Mouse (Mus musculus) thymus, postnatal 14 days (tissue): ENCODE measurements around the gene Angptl6.

Experiments
- DNase-seq: peaks from one replicate; pipeline ENCODE4 v3.0.0; 2021

Angptl6 gene

DNA sequence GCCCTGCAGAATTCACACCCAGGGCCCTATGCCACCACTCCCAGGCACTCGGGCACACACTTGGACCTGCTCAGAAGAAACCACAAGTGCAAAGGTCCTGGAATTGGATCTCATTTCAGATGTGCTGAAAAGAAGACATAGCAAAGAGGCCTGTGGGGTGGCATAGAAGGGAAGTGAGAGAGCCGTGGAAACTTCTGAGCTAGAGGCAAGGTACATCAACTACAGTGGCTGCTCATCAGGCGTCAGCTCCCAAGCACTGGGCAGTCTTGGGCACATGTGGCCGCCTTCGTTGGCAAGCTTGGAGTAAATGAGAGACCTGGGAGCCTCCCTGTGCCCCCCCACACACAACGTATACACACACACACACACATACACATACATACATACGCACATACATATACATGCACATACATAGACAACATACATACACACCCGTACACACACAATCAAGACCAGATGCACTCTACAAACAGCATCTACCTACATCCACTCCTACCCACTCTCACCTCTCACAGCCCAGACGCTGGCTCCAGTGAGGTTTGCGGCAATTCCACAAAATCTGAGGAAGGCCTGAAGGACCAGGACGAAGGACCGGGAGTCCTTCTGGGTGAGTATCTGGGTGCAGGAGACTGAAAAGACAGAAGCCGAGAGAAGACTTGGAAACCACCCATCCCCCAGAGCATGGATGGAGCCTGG is at the start of gene Angptl6:
Gene Angptl6 (minus strand): TSS at position 631 of the 696 bp plus-strand sequence.
- DNase-seq: no peak

DNA sequence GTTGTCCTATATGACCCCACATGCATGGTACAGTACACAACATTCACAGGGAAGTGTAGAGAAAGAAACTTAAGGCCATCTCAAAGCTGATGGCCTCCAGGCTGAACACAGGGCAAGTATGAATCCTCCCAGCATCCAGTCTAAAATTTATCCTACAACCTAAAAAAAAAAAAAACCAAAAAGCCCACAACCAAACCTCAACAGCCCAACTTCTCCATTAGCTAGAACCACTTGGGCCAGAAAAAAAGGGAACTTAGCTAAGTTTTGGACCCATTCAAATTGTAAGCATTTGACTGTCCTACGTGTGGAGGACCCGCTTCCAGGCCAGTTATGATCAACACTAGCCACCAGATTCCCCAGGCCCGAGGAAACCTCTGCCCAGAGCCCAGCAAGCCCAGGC is 43.7 kb upstream of the Angptl6 start:
- no peak for DNase-seq

DNA sequence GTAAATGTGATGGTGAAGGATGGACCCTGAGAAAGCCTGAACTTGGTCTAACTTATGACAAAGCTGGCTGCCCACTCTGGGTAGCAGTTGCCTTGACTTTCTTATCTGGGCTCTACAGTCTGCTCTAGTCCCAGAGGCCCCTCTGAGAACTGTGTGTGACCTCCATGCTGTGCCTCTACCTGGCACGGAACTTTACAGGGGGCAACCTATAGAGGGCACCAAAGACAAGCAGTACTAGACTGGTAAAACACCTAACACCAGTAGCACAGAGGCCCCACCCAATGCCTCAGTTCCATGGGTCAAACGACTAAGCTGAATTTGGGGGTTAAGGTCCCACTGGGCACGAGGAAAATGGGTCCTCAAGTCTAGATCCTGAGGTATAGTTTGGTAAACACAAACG is 36.6 kb upstream of the Angptl6 start:
- DNase-seq: peak; percentile 72

DNA sequence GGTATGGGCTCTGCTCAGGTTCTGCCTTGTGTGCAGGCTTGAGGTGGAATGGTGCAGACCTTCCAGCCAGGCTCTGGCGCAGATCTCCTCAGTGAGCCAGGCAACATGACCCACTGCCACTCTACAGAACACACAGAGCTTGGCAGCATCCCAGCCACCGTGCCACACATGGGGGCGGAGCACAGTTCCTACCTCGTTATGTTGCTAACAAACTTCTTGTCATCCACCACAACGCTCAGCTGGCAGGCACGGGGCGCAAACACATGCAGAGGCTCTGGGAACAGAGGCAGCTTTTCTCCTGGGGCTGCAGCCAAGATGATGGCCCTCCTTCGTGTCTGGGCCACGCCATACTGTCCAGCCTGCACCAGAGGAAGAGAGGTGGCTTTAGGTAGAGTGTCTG is 30.4 kb upstream of the Angptl6 start:
- DNase-seq: no peak

DNA sequence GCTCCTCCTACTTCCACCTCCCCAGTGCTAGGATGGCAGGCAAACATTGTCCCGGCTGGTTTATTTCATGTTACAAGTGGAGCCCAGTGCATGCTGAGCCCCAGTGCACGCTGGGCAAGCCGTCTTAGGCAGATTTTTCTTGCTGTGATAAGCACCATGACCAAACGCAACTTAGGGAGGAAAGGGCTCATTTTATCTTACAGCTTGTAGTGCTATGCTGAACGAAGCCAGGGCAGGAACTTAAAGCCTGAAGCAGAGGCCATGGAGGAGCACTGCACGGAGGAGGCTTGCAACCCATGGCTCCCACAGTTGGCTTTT is 22.6 kb upstream of the Angptl6 start:
- no peak for DNase-seq

DNA sequence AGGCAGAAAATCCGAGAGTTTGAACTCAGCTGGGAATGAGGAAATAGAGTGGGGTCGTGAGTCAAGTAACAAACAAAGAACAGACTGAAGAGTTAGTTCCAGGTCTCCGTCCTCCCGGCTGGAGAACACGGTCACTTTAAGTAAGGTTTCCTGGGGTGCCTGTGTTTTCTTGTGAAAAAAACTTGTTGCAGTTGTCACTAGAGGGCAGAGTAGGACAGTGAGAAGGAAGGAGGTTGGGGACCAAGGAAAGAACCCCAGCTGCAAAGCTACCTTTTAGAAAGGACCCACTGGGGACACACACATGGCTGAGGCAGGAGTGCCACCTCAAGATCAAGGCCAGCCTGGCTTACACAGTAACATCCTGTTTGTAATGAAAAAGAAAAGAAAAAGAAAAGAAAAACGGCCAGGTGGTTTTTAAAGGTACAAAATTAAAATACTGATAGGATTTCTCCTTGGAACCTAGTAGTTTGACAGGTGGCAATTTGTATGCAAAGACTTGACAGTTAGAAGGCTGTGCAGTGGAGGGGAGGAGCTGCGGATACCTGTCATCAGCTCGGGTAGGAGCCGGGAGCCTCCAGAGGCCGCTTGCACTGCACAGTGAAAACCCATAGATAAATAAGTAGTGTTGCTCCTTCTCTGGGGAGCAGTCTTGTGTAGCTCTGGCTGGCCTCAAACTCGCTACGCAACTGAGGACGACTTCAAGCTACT is 22.1 kb upstream of the Angptl6 start:
- peak; percentile 71 for DNase-seq

DNA sequence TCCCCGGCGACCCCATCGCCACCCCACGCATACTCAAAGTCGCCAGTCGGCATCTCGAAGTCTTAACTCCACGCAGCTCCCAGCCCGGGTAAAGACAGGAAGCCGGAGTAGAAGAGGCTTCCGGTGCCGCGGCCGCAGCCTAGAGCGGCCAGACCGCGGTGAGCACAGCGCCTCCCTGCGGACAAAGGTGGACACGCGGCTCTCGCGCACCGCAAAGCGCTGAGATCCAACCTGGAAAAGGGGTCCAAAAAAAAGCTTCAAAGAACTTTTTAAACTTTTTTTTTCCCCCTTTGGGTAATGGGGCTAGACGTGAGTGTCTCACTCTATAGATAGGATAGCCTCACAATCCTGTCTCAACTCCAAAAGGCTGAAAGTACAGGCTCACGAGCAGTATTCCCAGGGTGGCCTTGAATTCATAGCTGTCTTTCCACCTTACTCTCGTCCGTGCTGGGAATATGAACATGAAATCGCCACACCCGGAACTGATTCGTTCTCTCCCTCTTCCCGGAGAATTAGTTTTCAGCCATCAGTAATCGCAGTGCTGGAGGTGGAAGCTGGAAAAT is 19.1 kb upstream of the Angptl6 start, which contains the start of gene Eif3g:
Gene Eif3g (minus strand): TSS at position 113 of the 563 bp plus-strand sequence.
- peak; percentile 88 for DNase-seq

DNA sequence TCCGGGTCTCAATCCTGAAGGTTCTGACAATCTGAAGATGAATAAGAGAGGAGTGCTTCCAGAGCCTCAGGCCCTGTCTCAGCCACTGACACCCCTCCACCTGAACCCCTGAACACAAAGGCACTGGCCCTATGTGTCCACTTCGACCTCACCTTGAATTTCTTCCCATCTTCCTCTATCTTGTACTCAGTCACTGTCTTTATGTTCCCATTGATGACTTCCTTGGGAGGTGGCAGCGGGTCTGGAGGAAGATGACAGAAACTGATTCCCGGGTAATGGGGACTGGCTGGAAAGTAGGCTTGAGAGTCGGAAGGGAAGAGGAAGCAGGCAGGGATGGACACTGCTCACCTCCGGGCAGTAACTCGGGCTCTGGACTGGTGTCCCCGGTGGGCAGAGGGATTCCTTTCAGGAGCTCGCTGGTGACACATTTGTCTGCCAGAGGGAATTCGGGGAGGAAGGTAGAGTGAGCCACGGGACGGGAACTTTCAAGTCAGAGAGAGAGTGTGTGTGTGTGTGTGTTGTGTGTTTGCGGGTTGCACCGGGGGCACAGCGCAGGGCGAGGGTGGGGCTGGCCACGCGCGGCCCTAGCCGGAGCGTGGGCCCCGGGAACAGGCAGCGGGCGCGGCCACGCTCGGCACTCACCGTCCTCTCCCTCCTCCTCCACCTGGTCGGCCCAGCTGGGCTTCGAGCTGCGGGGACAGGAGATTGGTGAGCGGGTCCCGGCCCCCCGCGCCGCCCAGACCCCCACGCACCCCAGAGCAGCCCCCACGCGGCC is 18.4 kb upstream of the Angptl6 start:
- no peak for DNase-seq

DNA sequence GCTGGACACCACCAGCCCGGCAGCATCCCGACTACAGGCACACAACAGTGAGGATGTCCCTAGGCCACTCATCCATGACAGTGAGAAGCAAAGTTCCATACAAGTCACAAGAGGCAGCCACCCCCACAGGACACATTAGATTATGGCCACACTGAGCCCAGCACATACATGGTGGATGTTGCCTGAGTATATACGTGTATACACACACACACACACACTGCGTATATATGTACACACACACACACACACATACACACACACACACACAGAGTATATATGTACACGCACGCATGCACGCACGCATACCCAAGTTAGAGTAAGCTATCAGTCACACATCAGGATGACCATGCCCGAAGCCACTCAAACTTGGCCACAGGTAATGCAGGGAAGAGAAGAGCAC is 15.9 kb upstream of the Angptl6 start:
- DNase-seq: no peak

DNA sequence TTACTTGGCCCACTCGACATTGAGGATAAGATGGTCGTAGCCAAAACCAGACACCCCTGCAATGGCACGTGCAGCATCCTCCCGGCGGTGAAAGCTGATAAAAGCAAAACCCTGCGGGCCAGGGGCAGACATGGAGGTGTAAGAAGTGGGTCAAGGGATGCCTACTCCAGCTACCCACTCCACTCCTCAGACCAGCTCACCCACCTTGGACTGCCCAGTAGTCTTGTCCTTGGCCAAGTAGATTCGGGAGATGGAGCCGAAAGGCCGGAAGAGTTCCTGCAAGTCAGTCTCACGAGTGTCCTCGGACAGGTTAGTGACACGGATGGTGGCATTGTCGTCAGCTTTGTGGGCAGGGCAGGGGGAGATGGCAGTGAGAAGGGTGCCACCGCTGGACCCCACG is 15.1 kb upstream of the Angptl6 start:
- no peak for DNase-seq

DNA sequence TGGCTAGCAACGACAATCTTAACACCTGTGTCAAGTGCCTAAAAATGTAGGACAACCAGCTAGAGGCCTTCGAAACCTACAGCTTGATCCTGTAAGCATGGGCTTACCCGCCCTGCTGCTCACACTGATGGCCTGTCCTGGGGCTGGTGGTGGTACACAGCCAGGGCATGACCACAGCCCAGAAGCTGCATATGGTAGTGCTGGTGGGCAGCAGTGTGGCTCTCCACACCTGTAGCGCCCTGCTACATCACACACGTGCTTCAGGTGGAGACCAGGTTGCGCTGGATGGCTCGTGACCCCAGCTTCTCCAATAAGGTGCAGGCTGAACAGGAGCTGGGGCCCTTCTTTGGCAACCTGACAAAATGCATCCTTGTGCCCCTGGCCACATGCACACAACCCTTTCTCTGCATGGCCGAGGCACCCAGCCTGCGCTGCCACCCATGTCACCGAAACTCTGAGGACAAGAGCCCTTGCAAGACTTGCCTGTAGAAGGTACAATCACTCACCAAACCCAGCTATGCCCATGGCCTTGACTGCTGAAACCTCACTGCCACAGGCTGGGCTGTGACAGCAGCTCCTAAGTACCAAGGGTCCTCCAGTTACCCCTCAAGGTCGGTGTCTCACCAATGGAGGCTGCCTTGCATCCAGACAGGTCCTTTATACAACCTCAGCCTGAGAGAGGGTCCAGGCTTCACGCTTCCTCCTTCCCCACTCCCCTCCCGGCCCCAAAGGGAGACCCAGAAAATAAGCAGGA is 14.2 kb upstream of the Angptl6 start:
- no peak for DNase-seq

DNA sequence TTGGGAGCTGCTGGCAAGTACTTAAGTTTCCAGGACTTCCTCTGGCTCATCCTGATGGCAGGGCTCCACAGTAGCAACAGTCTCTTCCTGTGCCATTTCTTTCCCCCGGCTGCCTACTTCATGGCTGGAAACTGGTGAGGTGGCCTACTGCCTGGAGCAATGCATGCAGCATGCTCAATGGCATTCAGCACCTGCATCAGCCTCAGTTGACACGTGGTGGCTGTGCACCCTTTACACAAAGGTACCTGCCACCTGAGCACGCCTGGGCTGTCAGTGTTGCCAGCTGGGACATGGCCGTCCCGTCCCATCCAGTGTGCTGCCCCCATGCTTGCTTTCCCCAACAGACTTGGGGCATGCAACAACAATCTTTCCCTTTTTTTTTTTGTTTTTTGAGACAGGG is 13.5 kb upstream of the Angptl6 start:
- no peak for DNase-seq

DNA sequence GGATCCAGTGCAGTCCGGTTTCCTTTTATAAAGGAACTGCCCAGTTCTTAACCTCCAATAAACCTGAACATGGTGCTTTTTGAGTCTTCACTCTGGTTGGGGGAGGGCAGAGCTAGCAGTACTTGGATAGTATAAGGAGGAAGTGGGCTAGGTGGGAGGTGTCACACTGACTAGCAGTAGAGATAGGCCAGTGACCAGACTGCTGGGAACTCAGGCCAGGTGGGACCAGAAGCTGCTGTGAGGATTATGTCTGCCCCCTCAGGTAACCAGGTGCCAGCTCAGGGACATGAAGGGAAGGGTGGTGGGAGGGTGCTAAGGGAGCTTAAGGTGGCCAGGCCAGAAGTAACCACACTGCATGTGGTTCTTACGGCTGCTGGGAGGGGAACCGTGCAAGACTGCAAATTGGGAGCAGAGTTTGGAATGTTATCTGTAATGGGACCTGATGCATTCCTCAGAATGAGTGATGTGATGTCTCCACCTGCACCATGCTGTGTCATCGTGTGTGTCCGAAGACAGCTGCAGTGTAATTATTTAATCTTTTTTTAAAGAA is 12.7 kb upstream of the Angptl6 start:
- DNase-seq: no peak

DNA sequence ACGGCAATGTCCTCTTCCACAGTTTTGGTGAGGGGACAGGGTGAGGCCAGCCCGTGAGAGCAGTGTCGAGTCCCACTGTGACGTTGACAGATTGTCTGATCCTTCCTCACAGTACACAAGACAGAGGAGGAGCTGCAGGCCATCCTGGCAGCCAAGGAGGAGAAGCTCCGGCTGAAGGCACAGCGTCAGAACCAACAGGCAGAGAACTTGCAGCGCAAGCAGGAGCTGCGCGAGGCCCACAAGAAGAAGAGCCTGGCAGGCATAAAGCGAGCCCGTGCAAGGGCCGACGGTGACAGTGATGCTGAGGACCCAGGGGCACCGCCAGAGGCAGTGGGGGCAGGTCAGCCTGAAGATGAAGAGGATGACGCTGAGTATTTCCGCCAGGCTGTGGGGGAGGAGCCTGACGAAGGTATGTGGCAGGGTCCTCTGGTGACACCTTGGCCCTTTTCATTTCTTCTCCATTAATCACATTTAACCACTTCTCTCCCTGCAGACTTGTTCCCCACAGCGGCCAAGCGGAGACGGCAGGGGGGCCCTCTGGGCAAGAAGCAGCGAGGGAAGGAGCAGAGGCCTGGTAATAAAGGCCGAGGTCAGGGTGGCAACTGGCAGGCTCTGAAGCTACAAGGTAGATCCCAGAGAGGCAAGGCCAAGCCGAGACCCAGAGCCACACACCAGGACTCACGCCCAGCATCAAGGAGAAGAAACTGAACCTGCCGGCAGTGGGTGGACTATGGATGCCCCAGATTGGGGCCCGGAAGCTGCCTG is 12.0 kb upstream of the Angptl6 start:
- no peak for DNase-seq

DNA sequence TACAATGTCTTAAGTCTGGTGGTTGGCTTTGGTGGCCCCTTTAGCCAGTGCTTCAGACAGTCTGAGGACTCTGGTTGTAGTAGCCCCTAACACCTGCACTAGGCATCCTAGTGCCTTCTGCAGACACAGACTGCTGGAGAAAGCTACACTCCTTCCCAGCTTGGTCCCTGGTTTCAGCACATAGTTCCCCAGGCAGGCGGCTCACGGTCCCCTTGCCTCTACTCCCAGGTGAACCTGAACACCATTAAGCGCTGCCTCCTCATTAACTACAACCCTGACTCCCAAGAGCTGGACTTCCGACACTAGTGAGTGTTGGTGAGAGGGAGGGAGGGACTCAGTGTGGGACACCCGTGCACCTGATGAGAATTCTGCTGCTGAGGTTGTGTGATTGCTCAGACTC is 10.9 kb upstream of the Angptl6 start:
- DNase-seq: no peak

DNA sequence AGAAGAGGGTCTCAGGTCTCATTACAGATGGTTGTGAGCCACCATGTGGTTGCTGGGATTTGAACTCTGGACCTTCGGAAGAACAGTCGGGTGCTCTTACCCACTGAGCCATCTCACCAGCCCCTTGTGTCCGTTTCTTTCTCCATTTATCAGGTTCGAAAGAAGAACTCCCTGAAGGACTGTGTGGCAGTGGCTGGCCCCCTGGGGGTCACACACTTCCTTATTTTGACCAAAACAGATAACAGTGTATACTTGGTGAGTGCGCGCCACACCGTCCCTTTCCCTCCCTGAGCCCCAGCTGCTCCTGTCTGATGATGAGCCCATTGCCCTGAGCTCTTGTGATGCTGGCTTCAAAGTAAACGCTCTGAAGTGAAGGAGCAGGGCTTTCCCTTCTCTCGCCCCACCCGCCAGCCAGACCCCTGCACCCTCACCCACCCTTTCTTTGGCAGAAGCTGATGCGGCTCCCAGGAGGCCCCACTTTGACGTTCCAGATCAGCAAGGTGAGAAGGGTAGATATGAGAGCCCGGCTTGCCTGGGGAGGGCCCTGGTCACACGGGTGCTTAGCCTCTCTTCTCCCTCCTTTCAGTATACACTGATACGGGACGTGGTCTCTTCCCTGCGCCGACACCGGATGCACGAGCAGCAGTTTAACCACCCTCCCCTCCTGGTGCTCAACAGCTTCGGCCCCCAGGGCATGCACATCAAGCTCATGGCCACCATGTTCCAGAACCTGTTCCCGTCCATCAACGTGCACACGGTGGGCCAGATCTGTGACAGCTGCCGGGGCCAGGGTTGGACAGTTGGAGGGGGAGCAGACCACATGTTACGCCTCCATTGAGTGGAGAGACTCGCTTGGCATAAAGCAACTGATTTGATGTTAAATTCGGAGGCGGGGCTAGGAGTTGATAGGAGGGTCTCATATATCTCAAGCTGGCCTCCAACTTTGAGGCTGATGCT is 9.9 kb upstream of the Angptl6 start:
- no peak for DNase-seq

DNA sequence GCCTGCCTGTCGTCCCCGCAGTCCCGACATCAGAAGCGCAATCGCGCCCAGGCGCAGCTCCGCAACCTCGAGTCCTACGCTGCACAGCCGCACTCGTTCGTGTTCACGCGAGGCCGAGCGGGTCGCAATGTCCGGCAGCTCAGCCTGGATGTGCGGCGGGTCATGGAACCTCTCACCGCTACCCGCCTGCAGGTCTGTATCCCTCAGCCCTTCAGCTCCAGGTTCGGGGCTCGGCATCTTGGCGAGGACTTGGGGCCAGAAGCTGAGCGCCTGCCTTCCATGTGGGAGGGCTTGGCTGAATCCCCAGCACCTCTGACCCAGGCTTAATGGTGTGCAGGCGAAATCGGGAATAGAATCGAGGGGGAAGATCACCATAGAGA is 8.8 kb upstream of the Angptl6 start:
- DNase-seq: no peak

DNA sequence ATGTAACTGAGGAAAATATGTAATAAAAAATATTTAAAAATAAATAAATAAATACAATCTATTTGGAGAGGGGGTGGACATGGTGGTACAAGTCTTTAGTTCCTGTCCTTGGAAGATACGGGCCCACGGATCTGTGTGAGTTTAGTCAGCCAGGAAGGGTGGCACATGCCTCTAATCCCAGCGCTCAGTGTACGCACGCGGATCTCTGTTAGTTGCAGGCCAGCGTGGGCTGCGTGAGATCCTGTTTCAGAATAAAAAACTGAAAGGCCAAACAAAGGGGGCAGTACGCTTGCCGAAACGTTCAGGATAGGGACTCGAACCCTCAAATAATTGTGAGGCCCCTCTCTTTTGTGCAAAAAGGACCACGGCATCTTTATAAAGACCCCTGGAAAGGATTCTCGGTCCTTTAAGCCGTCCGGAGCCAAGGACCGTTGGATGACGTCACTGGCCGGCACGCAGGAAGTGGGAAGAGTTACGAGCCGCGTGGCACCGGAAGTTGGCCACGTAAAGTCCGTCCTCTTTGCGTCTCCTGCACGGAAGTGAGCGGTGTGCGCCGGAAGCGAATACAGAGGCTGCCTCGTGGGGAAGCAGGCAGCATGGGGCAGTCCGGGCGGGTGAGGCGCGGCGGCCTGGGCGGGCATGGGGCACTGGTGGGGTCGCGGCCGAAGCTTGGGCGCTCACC is 8.3 kb upstream of the Angptl6 start, which contains the start of gene Ppan:
Gene Ppan (plus strand): TSS at position 472 of the 682 bp plus-strand sequence.
- DNase-seq: peak; percentile 93

DNA sequence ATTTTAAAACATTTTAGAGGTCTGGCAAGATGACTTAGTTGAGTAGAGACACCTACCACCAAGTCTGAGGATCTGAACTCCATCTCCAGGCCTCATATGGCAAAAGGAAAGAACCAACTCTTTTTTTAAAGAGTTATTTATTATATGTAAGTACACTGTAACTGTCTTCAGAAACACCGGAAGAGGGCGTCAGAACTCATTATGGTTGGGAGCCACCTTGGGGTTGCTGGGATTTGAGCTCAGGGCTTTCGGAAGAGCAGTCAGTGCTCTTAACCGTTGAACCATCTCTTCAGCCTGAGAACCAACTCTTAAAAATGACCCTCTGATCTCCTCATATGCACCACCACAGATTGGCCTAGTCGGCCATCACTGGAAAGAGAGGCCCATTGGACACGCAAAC is 7.7 kb upstream of the Angptl6 start:
- DNase-seq: no peak

DNA sequence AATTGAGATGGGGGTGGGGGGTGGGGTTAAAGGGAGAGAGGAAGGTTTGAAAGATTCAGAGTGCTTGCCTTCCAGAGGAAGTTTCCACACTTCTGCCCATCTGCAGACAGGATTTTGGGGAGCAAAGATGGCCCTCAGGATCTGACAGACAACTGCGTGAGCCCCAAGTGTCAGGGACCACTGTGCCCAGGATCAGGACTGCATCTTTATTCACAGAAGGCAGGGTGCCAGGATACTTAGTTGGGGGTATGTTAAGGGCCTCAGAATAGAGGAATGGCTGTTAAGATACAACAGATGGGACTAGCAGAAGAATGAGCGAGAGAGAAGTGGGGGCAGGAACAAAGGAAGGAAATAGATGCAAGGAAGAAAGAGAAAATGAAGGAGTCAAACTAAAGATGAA is 7.0 kb upstream of the Angptl6 start:
- no peak for DNase-seq
